Mouse (Mus musculus) lung, embryonic 14.5 days (tissue): Measurements from ENCODE around the gene Zrsr1. TPM values are rescaled to one million over a fixed set of nuclear protein-coding genes. Genes with fewer than 3 reads are reported as not detected.

Source experiments
- ATAC-seq: fragments of 200-750 bp; cut with Nextera tagmentation; 2 replicates; pipeline ENCODE4 v1.8.0; 2017; ENCODE audit warnings: mild to moderate bottlenecking, moderate TSS enrichment, moderate library complexity; ENCODE audit not compliant: insufficient read depth
- DNase-seq: peaks from one replicate; pipeline ENCODE4 v3.0.0-alpha.2; 2015
- H3K27ac ChIP-seq: fragments of 300-500 bp; sonication (generic); 2 replicates; pipeline ENCODE4 v1.5.1; 2014; ENCODE audit warnings: low read depth, mild to moderate bottlenecking, moderate library complexity
- H3K27me3 ChIP-seq: fragments of 300-500 bp; sonication (generic); 2 replicates; pipeline ENCODE4 v1.6.1; 2014; ENCODE audit warnings: low read length, control low read depth; ENCODE audit not compliant: insufficient read depth
- H3K36me3 ChIP-seq: fragments of 300-500 bp; sonication (generic); 2 replicates; pipeline ENCODE4 v1.6.1; 2014; ENCODE audit warnings: control low read depth; ENCODE audit not compliant: insufficient read depth
- H3K4me1 ChIP-seq: fragments of 300-500 bp; sonication (generic); 2 replicates; pipeline ENCODE4 v1.6.1; 2014; ENCODE audit warnings: antibody characterized with exemption, control low read depth; ENCODE audit not compliant: insufficient read depth
- H3K4me2 ChIP-seq: fragments of 300-500 bp; sonication (generic); 2 replicates; pipeline ENCODE4 v1.6.1; 2014; ENCODE audit warnings: mild to moderate bottlenecking
- H3K4me3 ChIP-seq: fragments of 300-500 bp; sonication (generic); 2 replicates; pipeline ENCODE4 v1.5.1; 2014; ENCODE audit warnings: low read depth, low read length
- H3K9ac ChIP-seq: fragments of 300-500 bp; sonication (generic); 2 replicates; pipeline ENCODE4 v1.6.1; 2014
- H3K9me3 ChIP-seq: fragments of 300-500 bp; sonication (generic); 2 replicates; pipeline ENCODE4 v1.6.1; 2016; ENCODE audit warnings: low read depth, low read length, control low read depth
- CTCF ChIP-seq: IDR thresholded peaks from 2 replicates; pipeline ENCODE4 v1.5.1; 2016; ENCODE audit warnings: antibody characterized with exemption, low read depth
- WGBS: fragments of 180-500 bp; shearing (Covaris S2); extraction: QIAGEN DNeasy Blood & Tissue Kit; methylation state at CpG from one replicate; pipeline ENCODE4 v1.1.7; 2014; 5-methylcytosine and 5-hydroxymethylcytosine counted together
- polyA plus RNA-seq: library from polyadenylated mRNA; unstranded; fragments of >200 nt; fragmentation: Nextera tagmentation; extraction: Ambion mirVana; gene quantifications from 2 replicates; pipeline ENCODE4 v1.2.1, GENCODE M21; 2014

Gene Zrsr1
- polyA plus RNA-seq, 1 experiment from 2014 or later = 2.8 TPM

- no peaks in the 10 kb centered on the region for H3K9me3 ChIP-seq
- peak overlapping the region; percentile 83 for H3K4me3 ChIP-seq
- WGBS = 3% methylated on average over 14 of the region's 14 CpGs
- peak overlapping the region; percentile 98 for H3K4me2 ChIP-seq
- no peak overlapping the region; the same call in 1 of the 2 replicates for H3K27ac ChIP-seq
- H3K4me1 ChIP-seq = no peaks in the 10 kb centered on the region; the same call in 1 of the 2 replicates
- no peaks in the 10 kb centered on the region for H3K27me3 ChIP-seq
- DNase-seq (peak; percentile 46), ATAC-seq (no peak)
- TF ChIP-seq CTCF = no peak
- peaks cover 32% of the 10 kb centered on the region for H3K36me3 ChIP-seq
- peak overlapping the region; percentile 93 for H3K9ac ChIP-seq
Observed at GRCm38 (mm10) chr11:22991218-22991835, 19.5 kb downstream of the Zrsr1 start.

DNA sequence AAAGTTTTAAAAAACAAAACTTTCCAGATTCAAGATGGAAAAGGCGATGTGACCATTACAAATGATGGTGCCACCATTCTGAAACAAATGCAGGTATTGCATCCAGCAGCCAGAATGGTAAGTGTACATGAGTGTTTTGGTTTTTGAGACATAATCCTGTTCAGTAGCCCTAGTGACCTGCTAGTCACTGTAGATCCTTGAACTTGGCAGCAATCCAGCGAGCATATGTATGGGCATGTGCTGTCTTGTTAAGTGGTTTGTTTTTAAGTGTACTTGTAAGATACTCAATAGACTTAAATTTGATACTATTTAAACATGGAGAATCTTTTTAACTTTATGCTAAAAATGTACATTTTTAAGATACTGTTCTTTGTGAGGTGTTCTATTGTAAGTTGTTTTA is 22.5 kb downstream of the Zrsr1 start:
- TF ChIP-seq CTCF = no peak
- peaks cover 57% of the 10 kb centered on the region for H3K36me3 ChIP-seq
- no peak for ATAC-seq
- DNase-seq = peak; percentile 42
- H3K4me1 ChIP-seq = no peaks in the 10 kb centered on the region; the same call in 1 of the 2 replicates
- WGBS = 87% methylated on average over 2 of the region's 2 CpGs
- no peak overlapping the region for H3K4me2 ChIP-seq
- no peaks in the 10 kb centered on the region for H3K9me3 ChIP-seq
- H3K27ac ChIP-seq = no peak overlapping the region
- H3K9ac ChIP-seq = no peak overlapping the region
- no peak overlapping the region for H3K4me3 ChIP-seq
- no peaks in the 10 kb centered on the region for H3K27me3 ChIP-seq

- ATAC-seq (no peak), DNase-seq (no peak)
- Histone ChIP-seq H3K36me3 (peaks cover 69% of the 10 kb centered on the region), H3K27ac (no peak overlapping the region), H3K4me2 (no peak overlapping the region), H3K9me3 (no peaks in the 10 kb centered on the region), H3K4me1 (no peaks in the 10 kb centered on the region; the same call in 1 of the 2 replicates), H3K27me3 (no peaks in the 10 kb centered on the region), H3K9ac (no peak overlapping the region), H3K4me3 (no peak overlapping the region)
- no peak for TF ChIP-seq CTCF
- 94% methylated on average over 4 of the region's 4 CpGs for WGBS
Observed at GRCm38 (mm10) chr11:22995461-22995860, 23.7 kb downstream of the Zrsr1 start.

GRCm38 (mm10) chr11:22998308-22998707 is 26.5 kb downstream of the Zrsr1 start:
- no peak overlapping the region for H3K27ac ChIP-seq
- no peaks in the 10 kb centered on the region for H3K9me3 ChIP-seq
- DNase-seq = no peak
- TF ChIP-seq CTCF = no peak
- no peaks in the 10 kb centered on the region for H3K4me1 ChIP-seq
- H3K27me3 ChIP-seq = no peaks in the 10 kb centered on the region
- H3K9ac ChIP-seq = no peak overlapping the region
- H3K4me2 ChIP-seq = no peak overlapping the region
- no peak for ATAC-seq
- WGBS = 63% methylated on average over 1 of the region's 1 CpGs
- peaks cover 85% of the 10 kb centered on the region for H3K36me3 ChIP-seq
- H3K4me3 ChIP-seq = no peak overlapping the region

- ATAC-seq = no peak
- Histone ChIP-seq H3K4me2 (no peak overlapping the region), H3K36me3 (peaks cover 46% of the 10 kb centered on the region), H3K9ac (no peak overlapping the region), H3K9me3 (no peaks in the 10 kb centered on the region), H3K4me3 (no peak overlapping the region), H3K27ac (no peak overlapping the region), H3K27me3 (no peaks in the 10 kb centered on the region), H3K4me1 (no peaks in the 10 kb centered on the region)
- TF ChIP-seq CTCF = no peak
- no peak for DNase-seq
- WGBS = 90% methylated on average over 1 of the region's 1 CpGs
Observed at GRCm38 (mm10) chr11:23005276-23005675, 33.5 kb downstream of the Zrsr1 start.

- peaks cover 29% of the 10 kb centered on the region for H3K36me3 ChIP-seq
- DNase-seq = peak; percentile 14
- no peaks in the 10 kb centered on the region for H3K9me3 ChIP-seq
- H3K27me3 ChIP-seq = no peaks in the 10 kb centered on the region
- H3K27ac ChIP-seq = no peak overlapping the region; the same call in 1 of the 2 replicates
- H3K4me2 ChIP-seq = peak overlapping the region; percentile 86
- no peak overlapping the region for H3K9ac ChIP-seq
- H3K4me3 ChIP-seq = peak overlapping the region; percentile 50
- ATAC-seq = no peak; the same call in 1 of the 2 replicates
- no peaks in the 10 kb centered on the region for H3K4me1 ChIP-seq
- WGBS = 3% methylated on average over 6 of the region's 6 CpGs
- TF ChIP-seq CTCF = no peak
Observed at GRCm38 (mm10) chr11:23007166-23007480, 35.3 kb downstream of the Zrsr1 start.

DNA sequence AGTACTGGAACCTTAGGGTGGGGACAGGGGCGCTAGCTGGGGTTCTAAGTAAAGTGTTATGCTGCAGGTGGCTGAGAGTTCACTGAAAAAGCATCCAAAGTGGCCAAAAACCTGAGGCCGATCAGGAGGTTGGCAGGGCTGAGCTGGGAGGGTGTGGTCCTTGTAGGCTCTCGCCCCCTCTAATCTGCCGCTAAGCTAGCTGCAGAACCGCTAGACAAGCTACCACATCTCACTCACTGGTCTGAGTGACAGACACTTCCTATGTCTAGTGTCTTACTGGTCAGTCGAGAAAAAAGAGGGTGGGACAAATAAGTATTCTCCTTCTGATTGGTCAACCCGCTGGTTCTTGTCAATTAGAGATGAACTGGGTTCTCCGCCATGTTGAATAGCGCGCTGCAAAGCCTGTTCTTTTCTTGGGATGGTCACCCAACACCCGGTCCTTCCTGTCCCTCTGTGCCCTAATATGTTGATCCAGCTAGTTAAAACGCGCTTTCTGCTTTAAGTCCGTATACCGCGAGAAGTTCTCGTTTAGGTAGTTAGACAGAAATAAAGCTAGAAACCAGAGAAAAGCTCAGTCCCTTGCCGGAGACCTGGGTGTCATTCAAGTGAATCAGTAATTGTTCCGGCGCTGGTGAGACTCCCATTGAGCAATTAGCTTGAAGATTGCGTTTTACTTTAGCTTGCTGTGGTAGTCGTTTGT is 35.8 kb downstream of the Zrsr1 start, which contains the start of gene Fam161a:
Fam161a (plus strand) TSS at position 51 of the 700 bp plus-strand sequence.
- 2% methylated on average over 22 of the region's 22 CpGs for WGBS
- H3K9ac ChIP-seq = peak within 1 kb of the TSS; percentile 64
- H3K9me3 ChIP-seq = no peaks in the 10 kb centered on the region

More for the DNA sequence above, 35.8 kb downstream of the Zrsr1 start, which contains the start of gene Fam161a:
- Histone ChIP-seq H3K4me3 (peak within 1 kb of the TSS; percentile 50), H3K4me2 (peak within 1 kb of the TSS; percentile 86), H3K27ac (peak within 1 kb of the TSS; percentile 90), H3K36me3 (peaks cover 24% of the 10 kb centered on the region), H3K4me1 (no peaks in the 10 kb centered on the region), H3K27me3 (no peaks in the 10 kb centered on the region)
- TF ChIP-seq CTCF = no peak
- DNase-seq = peak; percentile 94
- peak; percentile 94 for ATAC-seq
